ENCODE assay signal across 10 mouse cellular contexts in the genomic region with DNA sequence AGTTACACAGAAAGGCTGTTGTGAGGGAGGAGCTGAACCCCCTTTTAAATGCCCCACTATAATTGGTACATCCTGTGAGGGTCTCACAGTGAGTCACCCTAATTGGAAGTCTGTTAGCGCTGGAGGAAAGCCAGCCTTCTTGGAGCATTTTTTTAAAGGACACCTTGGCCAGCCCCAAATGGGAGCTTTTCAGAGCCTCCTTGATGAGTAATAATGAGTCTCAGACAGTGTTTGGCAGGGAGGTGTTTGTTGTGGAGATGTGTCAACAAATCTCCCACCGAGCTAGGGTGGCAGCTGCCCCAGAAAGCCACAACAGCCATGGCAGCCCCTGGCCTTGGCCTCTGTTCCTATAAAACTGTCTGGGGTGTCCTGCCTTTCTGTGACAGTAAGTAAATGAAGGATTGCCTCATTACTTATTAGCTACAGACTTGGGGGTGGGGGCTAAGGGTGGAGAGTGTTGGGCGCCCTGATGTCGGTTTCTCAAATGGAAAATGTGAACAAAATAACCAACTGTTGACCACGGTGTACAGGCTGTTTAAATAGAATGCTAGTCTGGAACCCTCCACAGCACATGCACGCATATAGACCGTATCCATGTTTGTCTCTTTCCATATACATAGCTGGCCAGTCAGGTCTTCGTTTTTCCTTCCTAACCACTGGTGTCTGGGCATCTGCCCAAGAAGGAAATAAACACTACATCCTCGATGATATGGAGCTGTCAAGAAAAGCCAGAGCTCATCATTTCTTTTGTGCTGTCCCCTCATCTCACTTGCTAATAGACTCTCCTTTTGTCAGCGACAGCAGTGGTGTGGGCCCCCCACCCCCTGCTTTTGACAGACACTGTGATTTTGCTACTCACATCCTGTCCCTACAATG.
A peak's percentile ranks its signal among the peaks of the same experiment; 100 is the strongest.
DNase-seq lines count a peak whose midpoint lies in the region; ATAC-seq and TF ChIP-seq lines count a peak whose summit lies in the region.
"Had no signal": no experiment of that assay in that cellular context is flagged by ENCODE, and none has a peak within 500 bp of the region (broad histone marks: within the 10 kb centered on the region; RNA-seq: fewer than 3 reads in every experiment).

No protein-coding gene starts in this region.

- H3K4me1 ChIP-seq in liver, embryonic 13.5 days (replicated peaks): no peaks in the 10 kb centered on the region
- H3K4me1 ChIP-seq in forebrain, embryonic 13.5 days: peaks cover 32% of the 10 kb centered on the region
- no peaks in the 10 kb centered on the region for H3K4me1 ChIP-seq in liver, postnatal 0 days (ENCODE audit: insufficient read depth)
- H3K4me1 ChIP-seq in heart, adult 2 months (ENCODE audit: control insufficient read depth, insufficient read depth, low read length): no peaks in the 10 kb centered on the region

- no peak overlapping the region for H3K4me2 ChIP-seq in liver, embryonic 13.5 days
- H3K4me2 ChIP-seq in forebrain, embryonic 13.5 days: peak overlapping the region; percentile 24; the same call in 1 of the 2 replicates
- H3K4me2 ChIP-seq in liver, postnatal 0 days (ENCODE audit: low read depth, low read length): no peak overlapping the region

- no peaks in the 10 kb centered on the region for H3K36me3 ChIP-seq in liver, embryonic 13.5 days
- no peaks in the 10 kb centered on the region for H3K36me3 ChIP-seq in forebrain, embryonic 13.5 days (ENCODE audit: poor library complexity, severe bottlenecking)
- no peaks in the 10 kb centered on the region for H3K36me3 ChIP-seq in liver, postnatal 0 days (replicated peaks; ENCODE audit: insufficient read depth, low read length)
- H3K36me3 ChIP-seq in heart, adult 2 months (ENCODE audit: control insufficient read depth, insufficient read depth, low read length): no peaks in the 10 kb centered on the region

- ATAC-seq in liver, embryonic 13.5 days (ENCODE audit: low read depth): peak; percentile 53
- peak; percentile 95 for ATAC-seq in forebrain, embryonic 13.5 days
- ATAC-seq in liver, postnatal 0 days: peak; percentile 29
- no peak for ATAC-seq in CD4-positive, CD25-positive, alpha-beta regulatory T cell, adult 4 months

- H3K79me2 ChIP-seq in heart, adult 2 months (replicated peaks; ENCODE audit: control insufficient read depth, insufficient read depth, low read length): no peaks in the 10 kb centered on the region; the same call in 1 of the 2 replicates

- DNase-seq in liver, embryonic 13.5 days: no peak
- no peak for DNase-seq in liver
- DNase-seq in brain, adult 2 months (ENCODE audit: low read depth, low spot score): peak; percentile 37
- no peak for DNase-seq in liver, postnatal 0 days
- no peak for DNase-seq in heart, adult 2 months
- no peak for DNase-seq in gastrocnemius, adult 8-10 months (ENCODE audit: low spot score in 2 of 2)
- DNase-seq: embryo, embryonic 11 days; heart, postnatal 10 days had no signal

- no peak for TF ChIP-seq POLR2A in heart, adult 2 months (IDR thresholded peaks at IDR 0.05; ENCODE audit: insufficient read depth, low read depth, low read length)

- no peak for TF ChIP-seq CTCF in liver, postnatal 0 days (IDR thresholded peaks at IDR 0.05; ENCODE audit: low read depth)
- TF ChIP-seq CTCF in heart, adult 2 months (IDR thresholded peaks at IDR 0.05): no peak

- WGBS in liver, embryonic 13.5 days (ENCODE audit: insufficient replicate concordance): 62% methylated on average over 10 of the region's 10 CpGs
- WGBS in forebrain, embryonic 13.5 days: 30% methylated on average over 10 of the region's 10 CpGs
- 55% methylated on average over 10 of the region's 10 CpGs for WGBS in liver, postnatal 0 days (ENCODE audit: insufficient replicate concordance)
- WGBS in heart, adult 2 months: 45% methylated on average over 10 of the region's 10 CpGs

- H3K27me3 ChIP-seq in liver, embryonic 13.5 days: no peaks in the 10 kb centered on the region
- 0 out of 2 replicates have a peak, but pooled peaks cover 4% of the 10 kb centered on the region for H3K27me3 ChIP-seq in forebrain, embryonic 13.5 days
- no peaks in the 10 kb centered on the region for H3K27me3 ChIP-seq in liver, postnatal 0 days (ENCODE audit: insufficient read depth, low read length)
- H3K27me3 ChIP-seq in heart, adult 2 months (ENCODE audit: control insufficient read depth, insufficient read depth, low read length): no peaks in the 10 kb centered on the region

- intact Hi-C loops in heart, adult 2 months (cut with DNase I): no loop called here

- no peak overlapping the region for H3K4me3 ChIP-seq in liver, embryonic 13.5 days (replicated peaks)
- H3K4me3 ChIP-seq in forebrain, embryonic 13.5 days: no peak overlapping the region
- no peak overlapping the region for H3K4me3 ChIP-seq in liver, postnatal 0 days (ENCODE audit: low read depth, low read length)
- no peak overlapping the region for H3K4me3 ChIP-seq in heart, adult 2 months

- no peaks in the 10 kb centered on the region for H3K9me3 ChIP-seq in liver, embryonic 13.5 days (replicated peaks)
- no peaks in the 10 kb centered on the region for H3K9me3 ChIP-seq in forebrain, embryonic 13.5 days (replicated peaks)
- no peaks in the 10 kb centered on the region for H3K9me3 ChIP-seq in liver, postnatal 0 days (ENCODE audit: low read length)

- peak; percentile 21; the same call in 1 of the 2 replicates for TF ChIP-seq EP300 in liver, postnatal 0 days (IDR thresholded peaks at IDR 0.05; ENCODE audit: low read depth)
- TF ChIP-seq EP300 in heart, adult 2 months (IDR thresholded peaks at IDR 0.05; ENCODE audit: insufficient read depth, low read depth, low read length): no peak

- H3K9ac ChIP-seq in liver, embryonic 13.5 days: no peak overlapping the region
- H3K9ac ChIP-seq in forebrain, embryonic 13.5 days: no peak overlapping the region
- no peak overlapping the region for H3K9ac ChIP-seq in liver, postnatal 0 days (replicated peaks)
- H3K9ac ChIP-seq in heart, adult 2 months (ENCODE audit: low read depth, low read length): no peak overlapping the region

- no peak overlapping the region for H3K27ac ChIP-seq in liver, embryonic 13.5 days
- H3K27ac ChIP-seq in forebrain, embryonic 13.5 days: peak overlapping the region; percentile 81
- no peak overlapping the region for H3K27ac ChIP-seq in liver, postnatal 0 days (ENCODE audit: low read depth)
- H3K27ac ChIP-seq in heart, adult 2 months: no peak overlapping the region
